Mouse (Mus musculus): ENCODE measurements at regions not wholly inside any gene's neighbourhood (a gene's known extent, or its start where the extent isn't known, plus 50 kb on each side); places are given as distances from the start of the nearest gene placed in this dataset.

DNA sequence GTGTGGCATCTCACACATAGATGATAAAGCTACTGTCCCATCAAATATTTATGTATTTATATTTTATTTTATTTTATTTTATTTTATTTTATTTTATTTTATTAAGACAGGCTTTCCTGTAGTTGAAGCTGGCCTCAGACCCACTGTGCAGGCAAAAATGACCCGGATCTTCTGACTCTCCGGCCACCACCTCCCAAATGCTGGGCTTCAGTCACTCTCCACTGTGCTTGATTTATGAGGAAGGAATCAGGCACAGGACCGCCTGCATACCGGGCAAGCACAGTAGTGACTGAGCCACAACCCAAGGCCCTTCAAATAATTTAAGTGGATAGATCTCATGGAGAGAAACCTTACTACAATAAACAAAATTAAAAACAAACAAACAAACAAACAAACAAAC, 309.6 kb upstream of the Adgrl2 start:
- ATAC-seq (replicated peaks; ENCODE audit: low read depth, poor library complexity, severe bottlenecking) = no peak

DNA sequence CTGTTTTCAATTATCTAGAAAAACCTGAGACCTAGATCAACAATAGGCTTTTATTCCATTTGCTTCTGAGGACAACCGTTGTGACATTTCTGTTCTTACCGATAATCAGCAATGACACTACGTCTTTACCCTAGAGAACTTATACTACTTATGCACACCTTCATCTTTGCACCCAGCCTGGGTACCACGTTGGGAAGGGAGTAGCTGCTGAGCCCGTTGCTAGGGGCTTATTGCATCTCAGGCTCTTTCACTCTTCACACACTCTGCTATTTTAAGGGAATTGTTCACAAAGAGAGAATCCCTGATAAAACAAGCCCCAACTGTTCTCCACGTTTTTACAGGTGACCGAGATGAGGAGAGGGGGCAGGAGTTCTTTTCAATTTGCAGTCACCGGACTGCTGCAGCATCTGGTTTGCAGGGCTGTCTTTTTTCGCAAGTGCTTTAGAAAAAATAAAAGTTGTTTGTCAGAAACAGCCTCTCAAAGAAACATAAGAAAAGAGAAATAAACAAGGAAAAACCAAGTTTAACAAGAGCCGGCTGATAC, 306.1 kb upstream of the Adgrl2 start:
- ATAC-seq (replicated peaks; ENCODE audit: low read depth, poor library complexity, severe bottlenecking) = no peak

DNA sequence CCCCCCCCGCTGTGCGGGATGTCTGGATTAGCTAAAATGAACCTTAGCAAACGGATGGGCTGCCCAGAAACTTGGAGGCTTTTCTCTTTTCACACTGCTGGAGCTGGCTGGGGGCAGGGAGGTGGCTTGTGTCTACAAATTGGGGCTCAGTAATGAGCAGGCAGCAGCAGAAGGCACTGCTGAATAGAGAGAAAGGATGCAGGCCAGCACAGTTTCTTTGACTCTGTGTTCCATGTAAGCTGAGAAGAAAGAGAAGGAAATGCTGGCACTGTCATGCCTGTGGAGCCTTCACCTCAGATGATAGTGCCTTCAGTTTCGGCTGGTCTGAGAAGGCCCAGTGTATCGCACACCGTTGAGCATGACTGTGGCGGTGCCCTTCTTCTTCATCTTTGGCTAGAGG, 305.6 kb upstream of the Adgrl2 start:
- ATAC-seq (replicated peaks; ENCODE audit: low read depth, poor library complexity, severe bottlenecking) = no peak

- no peak for ATAC-seq (replicated peaks; ENCODE audit: low read depth, poor library complexity, severe bottlenecking)
Measured at GRCm38 (mm10) chr3:149295257-149295831, 305.0 kb upstream of the Adgrl2 start.

GRCm38 (mm10) chr3:149294445-149294844, 304.1 kb upstream of the Adgrl2 start:
- no peak for ATAC-seq (replicated peaks; ENCODE audit: low read depth, poor library complexity, severe bottlenecking)

DNA sequence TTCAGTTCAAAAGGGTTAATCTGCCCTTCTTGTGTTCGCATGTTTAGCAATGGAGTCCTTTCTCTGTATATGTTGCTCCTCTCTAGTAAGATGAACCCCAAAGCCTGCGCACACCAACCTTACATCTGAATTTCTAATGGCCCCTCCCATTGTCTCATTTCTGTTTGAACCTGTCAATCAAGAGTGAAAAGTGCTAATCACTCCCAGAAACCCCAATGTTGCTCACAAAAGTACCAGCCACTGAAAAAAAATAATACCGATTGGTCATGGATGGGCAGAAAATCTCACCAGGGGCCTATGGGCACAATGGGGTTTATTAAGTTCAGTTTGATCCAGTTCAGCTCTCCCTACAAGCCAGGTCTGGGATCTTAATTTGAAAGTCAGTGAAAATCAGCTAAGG, 302.1 kb upstream of the Adgrl2 start:
- ATAC-seq (replicated peaks; ENCODE audit: low read depth, poor library complexity, severe bottlenecking) = no peak

GRCm38 (mm10) chr3:149291473-149291872, 301.1 kb upstream of the Adgrl2 start:
- no peak for ATAC-seq (replicated peaks; ENCODE audit: low read depth, poor library complexity, severe bottlenecking)

DNA sequence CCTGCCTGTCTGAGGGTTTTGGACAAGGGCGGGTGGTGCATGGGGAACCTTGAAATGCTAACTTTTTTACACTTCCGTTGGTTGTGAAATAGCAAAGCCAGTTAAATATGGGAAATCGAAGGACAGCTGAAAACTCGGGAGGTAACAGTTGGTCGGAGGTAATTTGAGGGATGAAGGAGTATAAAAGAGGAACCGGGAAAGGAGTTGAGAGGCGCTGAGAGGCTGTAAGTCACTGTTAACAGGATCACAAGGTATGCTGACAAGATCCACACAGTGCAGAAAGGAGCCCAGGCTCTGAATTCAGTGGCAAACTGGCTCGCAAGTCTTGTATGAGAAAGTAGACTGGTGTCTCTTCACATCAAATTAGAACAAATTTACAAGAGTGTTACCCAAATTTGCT, 299.9 kb upstream of the Adgrl2 start:
- ATAC-seq (replicated peaks; ENCODE audit: low read depth, poor library complexity, severe bottlenecking) = peak; percentile 75

GRCm38 (mm10) chr3:149287080-149287479, 296.7 kb upstream of the Adgrl2 start:
- no peak for ATAC-seq (replicated peaks; ENCODE audit: low read depth, poor library complexity, severe bottlenecking)

- ATAC-seq (replicated peaks; ENCODE audit: low read depth, poor library complexity, severe bottlenecking) = no peak
Measured at GRCm38 (mm10) chr3:149284976-149285375, 294.6 kb upstream of the Adgrl2 start.

GRCm38 (mm10) chr3:149280807-149281789, 290.7 kb upstream of the Adgrl2 start:
- ATAC-seq (replicated peaks; ENCODE audit: low read depth, poor library complexity, severe bottlenecking) = peak; percentile 78

DNA sequence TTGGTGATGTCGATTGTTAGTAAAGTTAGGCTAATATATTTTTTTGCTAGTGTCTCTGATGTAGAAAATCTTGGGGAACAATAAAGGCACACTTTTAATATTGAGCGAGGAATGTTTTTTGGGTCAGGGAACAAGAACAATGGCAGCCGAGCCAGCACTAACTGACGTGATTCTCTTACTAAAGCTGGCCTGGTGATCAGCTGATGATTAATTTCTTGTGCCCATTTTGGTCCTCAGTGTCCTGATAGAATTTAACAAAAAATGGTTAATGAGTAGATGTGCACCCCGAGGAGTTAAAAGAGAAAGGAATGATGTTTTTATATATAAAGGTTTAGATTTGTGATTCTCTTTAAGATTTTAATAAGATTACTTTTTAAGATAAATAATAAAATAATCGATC, 289.0 kb upstream of the Adgrl2 start:
- ATAC-seq (replicated peaks; ENCODE audit: low read depth, poor library complexity, severe bottlenecking) = no peak

GRCm38 (mm10) chr3:149277812-149278211, 287.5 kb upstream of the Adgrl2 start:
- peak; percentile 80 for ATAC-seq (replicated peaks; ENCODE audit: low read depth, poor library complexity, severe bottlenecking)

DNA sequence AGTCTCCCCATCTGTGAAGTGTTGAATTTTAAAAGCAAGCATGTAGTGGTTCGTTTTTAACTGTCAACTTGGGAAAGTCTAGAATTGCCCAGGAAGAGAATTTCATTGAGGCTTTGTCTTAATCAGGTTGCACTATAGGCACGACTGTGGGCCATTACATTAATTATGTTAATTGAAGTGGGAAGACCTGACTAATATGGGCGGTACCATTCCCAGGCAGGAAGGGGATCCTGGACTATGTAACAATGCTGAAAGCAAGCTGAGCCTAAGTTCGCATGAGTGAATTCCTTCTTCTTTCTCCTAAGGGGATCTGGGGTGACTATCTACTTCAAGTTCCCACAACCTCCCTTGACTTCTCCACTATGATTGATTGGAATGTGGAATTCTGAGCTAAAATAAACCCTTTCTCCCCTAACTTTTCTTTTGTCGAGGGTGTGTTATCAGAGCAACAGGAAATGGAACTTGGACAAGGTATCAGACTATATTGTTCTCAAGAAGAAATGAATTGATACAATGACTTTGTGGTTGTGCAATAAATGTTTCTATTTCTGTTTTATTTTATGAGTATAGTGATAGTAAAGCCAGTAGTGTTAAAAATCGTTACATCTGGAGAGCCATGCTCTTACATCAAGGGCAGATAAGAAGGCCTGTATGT, 285.2 kb upstream of the Adgrl2 start:
- no peak for ATAC-seq (replicated peaks; ENCODE audit: low read depth, poor library complexity, severe bottlenecking)

DNA sequence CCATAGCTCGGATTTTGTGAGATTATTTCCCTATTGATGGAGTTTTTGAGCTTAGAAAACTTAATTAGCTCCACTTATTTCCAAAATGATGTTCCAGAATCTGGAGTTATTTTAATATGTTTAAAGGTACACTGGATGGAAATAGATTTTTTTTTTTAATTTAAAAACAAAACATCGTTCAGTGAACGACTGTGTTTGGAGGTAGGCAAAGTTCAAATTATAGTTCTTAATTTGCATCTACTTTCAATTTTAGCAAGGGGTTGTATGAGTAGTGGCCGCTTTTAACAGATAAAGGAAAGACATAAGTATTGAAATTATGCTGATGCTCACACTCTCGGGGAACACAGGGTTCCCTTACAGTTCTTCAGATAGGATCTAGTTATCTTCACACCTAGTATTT, 284.6 kb upstream of the Adgrl2 start:
- no peak for ATAC-seq (replicated peaks; ENCODE audit: low read depth, poor library complexity, severe bottlenecking)

- no peak for ATAC-seq (replicated peaks; ENCODE audit: low read depth, poor library complexity, severe bottlenecking)
Measured at GRCm38 (mm10) chr3:149273993-149274692, 283.8 kb upstream of the Adgrl2 start.

- ATAC-seq (replicated peaks; ENCODE audit: low read depth, poor library complexity, severe bottlenecking) = no peak
Measured at GRCm38 (mm10) chr3:149270459-149270858, 280.1 kb upstream of the Adgrl2 start.

DNA sequence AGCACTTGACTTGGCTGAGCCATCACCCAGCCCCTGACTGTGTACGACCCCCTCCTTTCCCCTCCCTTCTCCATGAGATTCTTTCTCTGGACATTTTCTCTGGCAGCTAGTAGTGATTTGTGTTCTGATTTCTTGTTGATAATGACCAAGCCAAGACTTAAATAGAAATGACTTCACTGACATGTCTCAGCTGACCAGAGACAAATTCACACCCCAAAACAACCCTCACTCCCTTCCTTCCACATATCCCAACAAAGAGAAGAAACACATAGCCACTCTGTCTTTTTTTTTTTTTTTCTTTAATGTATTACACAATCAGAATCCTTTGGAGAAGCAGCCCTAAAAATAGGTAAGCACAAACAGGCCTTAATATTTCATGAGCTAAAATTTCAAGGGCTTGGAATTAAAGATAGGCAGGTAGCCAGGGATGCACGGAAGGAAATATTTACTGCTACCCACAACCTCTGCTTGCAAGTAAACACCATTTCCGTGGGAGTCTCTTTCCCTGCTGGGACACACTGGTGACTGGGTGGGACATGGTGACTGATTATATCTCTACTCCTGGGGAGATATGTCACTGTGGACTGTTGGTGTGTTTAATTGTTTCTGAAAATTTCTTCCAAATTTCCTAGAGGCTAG, 272.1 kb upstream of the Adgrl2 start:
- no peak for ATAC-seq (replicated peaks; ENCODE audit: low read depth, poor library complexity, severe bottlenecking)

GRCm38 (mm10) chr3:149261764-149262163, 271.4 kb upstream of the Adgrl2 start:
- peak; percentile 90 for ATAC-seq (replicated peaks; ENCODE audit: low read depth, poor library complexity, severe bottlenecking)

DNA sequence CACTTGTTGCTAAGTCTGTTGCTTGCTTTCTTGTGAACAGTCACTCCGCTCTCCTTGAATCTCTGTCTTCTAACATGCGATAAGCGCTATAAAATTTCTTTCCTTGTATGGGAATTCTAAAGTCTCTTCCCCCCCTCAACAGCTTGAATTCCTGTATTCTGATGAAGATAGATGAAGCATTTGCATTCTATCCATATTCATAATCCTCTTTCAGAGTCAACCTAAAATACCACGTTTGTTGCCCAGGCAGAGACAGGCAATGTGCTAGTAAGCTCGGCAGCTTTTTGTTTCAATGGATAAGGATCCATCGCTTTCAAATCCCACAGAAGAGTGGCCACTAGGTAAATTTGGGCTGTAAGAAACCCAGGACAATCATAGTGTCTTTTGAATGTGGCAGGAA, 268.5 kb upstream of the Adgrl2 start:
- ATAC-seq (replicated peaks; ENCODE audit: low read depth, poor library complexity, severe bottlenecking) = no peak

All from common myeloid progenitor, adult 5-6 weeks (primary cell).